9 mouse cellular contexts compared by ENCODE assay signal in the genomic region with DNA sequence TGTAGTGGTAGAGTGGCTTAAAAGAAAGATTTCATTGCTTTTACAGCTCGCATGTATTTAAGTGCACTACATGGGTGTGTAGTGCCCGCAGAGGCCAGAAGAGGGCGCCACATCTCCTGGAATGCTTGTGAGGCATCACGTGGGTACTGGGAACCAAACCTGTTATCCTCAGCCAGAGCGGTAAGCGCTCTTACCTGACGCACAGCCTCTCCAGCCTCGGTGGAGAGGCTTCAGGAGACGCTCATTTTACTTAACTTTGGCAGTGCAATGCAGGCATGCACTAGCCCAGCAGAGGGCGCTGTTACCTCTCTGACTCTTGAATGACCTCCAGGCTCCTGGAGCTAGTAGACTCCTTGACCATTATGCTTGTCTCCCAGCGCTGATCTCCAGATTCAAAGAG. TPM values are rescaled to one million over a fixed set of nuclear protein-coding genes. Genes with fewer than 3 reads are reported as not detected.
DNase-seq lines count a peak whose midpoint lies in the region; TF ChIP-seq lines count a peak whose summit lies in the region.
"Had no signal": no experiment of that assay in that cellular context is flagged by ENCODE, and none has a peak within 500 bp of the region (broad histone marks: within the 10 kb centered on the region; RNA-seq: fewer than 3 reads in every experiment).

No protein-coding gene starts in this region.

- H3K27ac ChIP-seq in cerebellum, adult 2 months (ENCODE audit: insufficient read depth, low read length) = no peak overlapping the region
- no peak overlapping the region for H3K27ac ChIP-seq in layer of hippocampus, adult 2 months
- no peak overlapping the region for H3K27ac ChIP-seq in embryonic facial prominence, embryonic 10.5 days (replicated peaks)

- peak in 1 of 2 experiments; percentile 17 for DNase-seq in cerebellum, adult 2 months
- DNase-seq in cerebellum, adult 11-12 months = no peak
- DNase-seq in layer of hippocampus, adult 2 months (ENCODE audit: low spot score in 2 of 2) = peak in 1 of 2 experiments; percentile 17
- no peak for DNase-seq in layer of hippocampus, adult 8-10 months (ENCODE audit: low spot score in 2 of 2)
- peak; percentile 33 for DNase-seq in NIH3T3 (ENCODE audit: low read depth)
- peak; percentile 52 for DNase-seq in embryonic facial prominence, embryonic 10.5 days (ENCODE audit: low spot score)
- peak; percentile 68 for DNase-seq in lung, postnatal 36 days
- DNase-seq in thymus, postnatal 4 days = peak; percentile 67

- 26% methylated on average over 11 of the region's 11 CpGs for WGBS in cerebellum, adult 2 months
- WGBS in embryonic facial prominence, embryonic 10.5 days = 21% methylated on average over 11 of the region's 11 CpGs

- no peaks in the 10 kb centered on the region for H3K27me3 ChIP-seq in cerebellum, adult 2 months (ENCODE audit: control insufficient read depth, insufficient read depth, low read length)
- peaks cover 9% of the 10 kb centered on the region for H3K27me3 ChIP-seq in embryonic facial prominence, embryonic 10.5 days (replicated peaks; ENCODE audit: low read depth, poor library complexity, severe bottlenecking)

- no peak overlapping the region for H3K4me3 ChIP-seq in cerebellum, adult 2 months (replicated peaks; ENCODE audit: insufficient read depth, low read depth, low read length)
- H3K4me3 ChIP-seq in layer of hippocampus, adult 2 months = no peak overlapping the region
- H3K4me3 ChIP-seq in embryonic facial prominence, embryonic 10.5 days = no peak overlapping the region

- H3K4me1 ChIP-seq in cerebellum, adult 2 months (ENCODE audit: control insufficient read depth, insufficient read depth, low read length) = no peaks in the 10 kb centered on the region
- 0 out of 2 replicates have a peak, but pooled peaks cover 3% of the 10 kb centered on the region for H3K4me1 ChIP-seq in embryonic facial prominence, embryonic 10.5 days

- no peak for TF ChIP-seq POLR2A in cerebellum, adult 2 months (IDR thresholded peaks at IDR 0.05; ENCODE audit: borderline replicate concordance, insufficient read depth, low read length)

- TF ChIP-seq CTCF in cerebellum, adult 2 months (IDR thresholded peaks at IDR 0.05; ENCODE audit: borderline replicate concordance, insufficient read depth, low read depth, low read length) = peak; percentile 3; the same call in 1 of the 2 replicates
- peak; percentile 77 for TF ChIP-seq CTCF in layer of hippocampus, adult 2 months (conservative IDR thresholded peaks at IDR 0.05)

- peaks cover 6% of the 10 kb centered on the region; the same call in 1 of the 2 replicates for H3K9me3 ChIP-seq in embryonic facial prominence, embryonic 10.5 days

- H3K36me3 ChIP-seq in embryonic facial prominence, embryonic 10.5 days (replicated peaks) = no peaks in the 10 kb centered on the region

RNA-seq across cellular contexts. Expression of a gene that starts 8.0 kb away (rescaled TPM):
- polyA plus RNA-seq in cerebellum, adult 2 months (2012; rRNA removed) = 0.27 and 0.36 TPM in 2 replicates
- under 1 TPM; 0.56 to 0.72 TPM for total RNA-seq in layer of hippocampus, adult 2 months (2021)
- 1 to 10 TPM in 3 of 4 experiments, under 1 TPM in 1; 0.68 to 1.3 (median 1.1) TPM for total RNA-seq in layer of hippocampus, adult 8-10 months (2022)
- polyA plus RNA-seq in embryonic facial prominence, embryonic 10.5 days (2016; fragmentation: Nextera tagmentation; extraction: Ambion mirVana) = 0.39 and 0.49 TPM in 2 replicates

RNA-seq across cellular contexts. Expression of a gene that starts 8.0 kb away (rescaled TPM):
- polyA plus RNA-seq in cerebellum, adult 2 months (2012; rRNA removed) = 61.9 and 64.0 TPM in 2 replicates
- total RNA-seq in layer of hippocampus, adult 2 months (2021) = 10 to 100 TPM; 56.5 to 58.8 TPM
- 10 to 100 TPM; 49.7 to 59.9 (median 54.7) TPM for total RNA-seq in layer of hippocampus, adult 8-10 months (2022)
- polyA plus RNA-seq in embryonic facial prominence, embryonic 10.5 days (2016; fragmentation: Nextera tagmentation; extraction: Ambion mirVana) = 191 and 209 TPM in 2 replicates

RNA-seq across cellular contexts. Expression of a gene that starts 46.1 kb away (rescaled TPM):
- not detected in 2 replicates for polyA plus RNA-seq in cerebellum, adult 2 months (2012; rRNA removed)
- total RNA-seq in layer of hippocampus, adult 2 months (2021) = not detected
- not detected for total RNA-seq in layer of hippocampus, adult 8-10 months (2022)
- not detected in 2 replicates for polyA plus RNA-seq in embryonic facial prominence, embryonic 10.5 days (2016; fragmentation: Nextera tagmentation; extraction: Ambion mirVana)
- polyA plus RNA-seq: heart, embryonic 16.5 days had no signal

Comparison
In these comparisons a context has a peak if more than half of its experiments do, and no peak if none do; other contexts are left out.
1. DNase-seq: peak in NIH3T3 (single experiment), embryonic facial prominence, embryonic 10.5 days (single experiment), lung, postnatal 36 days (single experiment) and thymus, postnatal 4 days (single experiment); none in cerebellum, adult 11-12 months (single experiment) and layer of hippocampus, adult 8-10 months (0 of 2).